Mouse (Mus musculus): Measurements from ENCODE around the gene Dst. TPM values are rescaled to one million over a fixed set of nuclear protein-coding genes. Genes with fewer than 3 reads are reported as not detected.

Dst gene
- polyA plus RNA-seq, 1 experiment from 2014 or later: 29.4 TPM

DNA sequence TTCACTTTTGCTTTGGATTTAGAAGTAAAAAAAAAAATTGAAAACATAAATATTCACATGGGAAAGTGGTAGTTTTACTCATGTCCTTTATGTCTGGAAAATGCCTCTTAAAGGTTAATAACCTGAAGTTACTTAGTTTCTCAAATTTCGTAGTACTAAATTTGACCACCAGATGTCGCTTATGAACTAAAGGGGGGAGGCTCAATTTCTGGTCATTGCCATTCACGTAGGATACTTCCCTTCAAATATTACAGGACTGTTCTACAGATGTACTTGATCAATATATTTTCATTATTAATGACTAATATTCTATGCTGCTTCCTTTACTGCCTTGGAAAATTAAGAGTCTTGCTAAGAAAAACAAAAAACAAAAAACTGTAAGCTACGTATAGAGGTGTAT lies 293.5 kb downstream of the Dst start:
- Histone ChIP-seq H3K27me3 (no peaks in the 10 kb centered on the region), H3K36me3 (ENCODE audit: poor library complexity, severe bottlenecking) (peaks cover 80% of the 10 kb centered on the region), H3K4me1 (no peaks in the 10 kb centered on the region), H3K4me2 (no peak overlapping the region), H3K27ac (no peak overlapping the region), H3K9ac (no peak overlapping the region), H3K4me3 (no peak overlapping the region), H3K9me3 (replicated peaks) (no peaks in the 10 kb centered on the region)
- 44% methylated on average over 4 of the region's 4 CpGs for WGBS
- no peak for ATAC-seq

DNA sequence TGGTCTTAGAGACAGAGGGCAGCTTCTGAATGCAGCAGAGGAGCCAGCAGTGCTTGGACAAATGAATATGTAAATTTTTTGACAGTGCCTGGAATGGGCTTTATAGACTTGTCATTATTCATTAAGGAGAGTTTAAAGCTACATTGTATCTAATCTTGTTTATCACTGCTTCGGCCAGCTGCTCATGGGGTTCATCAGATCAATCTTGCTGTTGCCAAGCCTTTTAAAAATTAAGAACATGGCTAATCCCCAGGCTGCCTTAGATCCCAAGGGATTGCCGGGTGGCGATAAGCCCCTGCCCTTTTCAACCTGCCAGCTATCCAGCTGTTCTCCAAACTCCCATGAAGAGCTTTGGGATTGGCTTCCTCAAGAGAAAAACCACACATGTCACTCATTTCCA lies 303.7 kb downstream of the Dst start:
- Histone ChIP-seq H3K4me3 (no peak overlapping the region), H3K4me1 (no peaks in the 10 kb centered on the region), H3K27ac (no peak overlapping the region), H3K36me3 (ENCODE audit: poor library complexity, severe bottlenecking) (peaks cover 68% of the 10 kb centered on the region), H3K9me3 (replicated peaks) (no peaks in the 10 kb centered on the region), H3K9ac (no peak overlapping the region), H3K27me3 (no peaks in the 10 kb centered on the region), H3K4me2 (no peak overlapping the region)
- ATAC-seq: no peak
- WGBS: 56% methylated on average over 3 of the region's 3 CpGs

DNA sequence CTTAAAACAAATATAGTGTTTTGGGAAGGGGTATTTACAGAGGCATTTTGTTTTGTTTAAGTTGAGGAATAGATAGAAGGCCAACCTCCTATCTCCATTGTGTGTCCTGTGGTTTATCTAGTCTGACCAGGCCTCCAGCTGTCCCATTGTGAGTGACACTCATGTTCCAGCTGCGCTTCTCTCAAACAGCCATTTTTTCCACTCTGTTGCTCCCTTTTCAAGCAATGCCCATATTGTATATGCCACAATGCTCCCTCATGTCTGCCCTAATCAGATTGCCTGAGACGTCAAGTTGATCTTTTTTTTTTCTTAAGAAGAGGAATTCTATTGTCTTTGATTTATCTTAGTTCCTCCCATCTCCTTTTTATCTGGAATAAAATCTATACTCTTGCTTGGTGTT lies 308.4 kb downstream of the Dst start:
- H3K36me3 ChIP-seq (ENCODE audit: poor library complexity, severe bottlenecking): peaks cover 56% of the 10 kb centered on the region

DNA sequence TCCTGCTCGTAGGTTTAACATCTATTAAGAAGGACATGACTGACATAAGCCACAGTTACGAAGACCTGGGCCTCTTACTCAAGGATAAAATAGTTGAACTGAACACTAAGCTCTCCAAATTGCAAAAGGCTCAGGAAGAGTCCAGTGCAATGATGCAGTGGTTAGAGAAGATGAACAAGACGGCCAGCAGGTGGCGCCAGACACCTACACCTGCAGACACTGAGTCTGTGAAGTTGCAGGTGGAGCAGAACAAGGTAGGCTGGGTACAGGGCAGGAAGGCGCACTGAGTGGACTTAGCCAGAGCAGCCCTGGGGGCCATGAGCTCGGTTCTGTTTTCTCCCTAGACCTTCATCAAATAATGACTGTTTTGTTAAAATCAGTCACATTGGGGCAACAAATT lies 310.3 kb downstream of the Dst start:
- peak; percentile 78; the same call in 1 of the 2 replicates for ATAC-seq
- peaks cover 46% of the 10 kb centered on the region for H3K36me3 ChIP-seq (ENCODE audit: poor library complexity, severe bottlenecking)

More for the DNA sequence above, 308.4 kb downstream of the Dst start:
- 11% methylated on average over 2 of the region's 2 CpGs for WGBS
- no peaks in the 10 kb centered on the region for H3K27me3 ChIP-seq
- H3K27ac ChIP-seq: no peak overlapping the region
- no peaks in the 10 kb centered on the region for H3K4me1 ChIP-seq
- no peaks in the 10 kb centered on the region for H3K9me3 ChIP-seq (replicated peaks)
- no peak overlapping the region for H3K4me3 ChIP-seq
- no peak for ATAC-seq
- no peak overlapping the region for H3K9ac ChIP-seq
- H3K4me2 ChIP-seq: no peak overlapping the region

DNA sequence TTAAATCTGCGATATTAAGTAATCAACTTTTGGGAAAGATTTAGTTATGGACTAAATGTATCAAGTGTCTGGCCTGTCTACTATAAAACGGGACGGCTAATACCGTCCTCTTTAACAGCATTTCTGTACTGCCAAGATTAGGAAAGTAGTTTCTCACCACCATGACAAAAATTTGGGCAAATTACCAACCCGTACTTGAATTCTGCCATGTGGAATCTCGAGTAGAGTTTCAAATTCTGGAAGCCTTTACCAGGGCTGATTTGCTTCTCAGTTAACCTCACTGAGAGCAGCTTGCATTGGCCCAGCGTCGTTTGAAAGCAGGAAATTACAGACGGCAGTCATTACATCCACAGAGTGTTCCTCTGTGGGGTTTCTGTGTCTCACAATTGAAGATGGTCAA lies 310.8 kb downstream of the Dst start:
- Histone ChIP-seq H3K36me3 (ENCODE audit: poor library complexity, severe bottlenecking) (peaks cover 45% of the 10 kb centered on the region), H3K27ac (no peak overlapping the region), H3K4me1 (no peaks in the 10 kb centered on the region), H3K9ac (no peak overlapping the region), H3K4me2 (no peak overlapping the region), H3K9me3 (replicated peaks) (no peaks in the 10 kb centered on the region), H3K4me3 (no peak overlapping the region), H3K27me3 (no peaks in the 10 kb centered on the region)
- WGBS: 90% methylated on average over 9 of the region's 9 CpGs
- ATAC-seq: no peak

More for the DNA sequence above, 310.3 kb downstream of the Dst start:
- Histone ChIP-seq H3K9me3 (replicated peaks) (no peaks in the 10 kb centered on the region), H3K4me2 (no peak overlapping the region), H3K9ac (no peak overlapping the region), H3K27me3 (no peaks in the 10 kb centered on the region), H3K4me1 (no peaks in the 10 kb centered on the region), H3K4me3 (no peak overlapping the region), H3K27ac (no peak overlapping the region)
- 33% methylated on average over 6 of the region's 6 CpGs for WGBS

DNA sequence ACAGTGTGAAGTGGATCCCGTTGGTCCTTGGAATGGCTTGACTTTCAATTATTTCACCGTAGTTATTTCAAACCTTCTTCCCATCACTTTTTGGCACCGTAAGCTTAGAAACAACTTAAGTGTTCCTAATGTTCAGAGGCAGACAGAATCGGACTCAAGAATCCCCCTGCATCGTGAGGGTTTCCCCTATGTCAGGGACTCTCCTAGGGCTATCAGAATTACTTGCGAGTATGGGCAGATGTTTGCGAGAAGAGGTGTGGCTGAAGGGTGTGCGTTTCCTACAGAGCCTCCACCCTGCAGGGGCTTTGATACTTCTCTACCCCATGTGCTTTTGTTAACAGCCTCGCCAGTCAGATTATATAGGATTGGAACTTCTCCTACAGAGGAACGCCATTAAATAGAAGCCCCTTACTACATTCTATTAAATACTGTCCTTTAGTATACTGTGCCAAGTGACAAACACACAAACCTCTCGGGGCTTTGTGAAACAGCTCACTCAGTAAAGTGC lies 312.1 kb downstream of the Dst start:
- no peak overlapping the region for H3K27ac ChIP-seq
- ATAC-seq: no peak
- H3K4me1 ChIP-seq: no peaks in the 10 kb centered on the region
- peaks cover 45% of the 10 kb centered on the region for H3K36me3 ChIP-seq (ENCODE audit: poor library complexity, severe bottlenecking)
- H3K27me3 ChIP-seq: no peaks in the 10 kb centered on the region
- WGBS: 90% methylated on average over 11 of the region's 11 CpGs
- no peak overlapping the region for H3K4me3 ChIP-seq
- H3K4me2 ChIP-seq: no peak overlapping the region
- no peak overlapping the region for H3K9ac ChIP-seq
- no peaks in the 10 kb centered on the region for H3K9me3 ChIP-seq (replicated peaks)

DNA sequence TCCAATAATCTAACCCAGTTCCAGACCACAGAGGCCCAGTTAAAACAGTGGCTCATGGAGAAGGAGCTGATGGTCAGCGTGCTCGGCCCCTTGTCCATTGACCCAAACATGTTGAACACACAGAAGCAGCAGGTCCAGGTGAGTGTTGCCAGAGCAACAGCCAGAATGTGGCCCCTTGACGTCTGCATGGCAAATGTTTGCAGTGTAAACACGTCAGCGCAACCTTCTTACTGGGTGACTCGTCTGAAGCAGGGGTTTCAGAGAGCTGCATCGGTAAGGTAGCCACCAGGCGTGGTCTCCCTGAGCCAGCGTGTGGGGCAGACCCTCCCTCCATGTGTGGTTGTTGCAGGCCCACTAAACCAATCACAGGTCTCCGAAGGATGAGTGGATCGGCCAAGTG lies 315.8 kb downstream of the Dst start:
- no peaks in the 10 kb centered on the region for H3K27me3 ChIP-seq
- peaks cover 65% of the 10 kb centered on the region for H3K36me3 ChIP-seq (ENCODE audit: poor library complexity, severe bottlenecking)
- H3K9ac ChIP-seq: no peak overlapping the region
- H3K27ac ChIP-seq: no peak overlapping the region
- 92% methylated on average over 11 of the region's 11 CpGs for WGBS
- no peak for ATAC-seq
- H3K4me2 ChIP-seq: no peak overlapping the region
- H3K4me3 ChIP-seq: no peak overlapping the region
- no peaks in the 10 kb centered on the region for H3K9me3 ChIP-seq (replicated peaks)
- H3K4me1 ChIP-seq: no peaks in the 10 kb centered on the region

DNA sequence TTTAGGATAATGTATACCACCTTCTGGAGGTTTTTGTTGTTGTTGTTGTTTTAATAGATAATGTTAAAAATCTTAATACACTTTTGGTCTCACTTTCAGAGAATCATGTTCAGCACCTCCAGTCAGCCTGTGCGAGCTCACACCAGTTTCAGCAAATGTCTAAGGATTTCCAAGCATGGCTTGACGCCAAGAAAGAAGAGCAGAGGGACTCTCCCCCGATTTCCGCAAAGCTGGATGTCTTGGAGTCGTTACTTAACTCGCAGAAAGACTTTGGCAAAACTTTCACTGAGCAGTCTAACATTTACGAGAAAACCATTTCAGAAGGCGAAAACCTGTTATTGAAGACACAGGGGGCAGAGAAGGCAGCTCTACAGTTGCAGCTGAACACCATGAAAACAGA lies 319.7 kb downstream of the Dst start:
- no peaks in the 10 kb centered on the region for H3K4me1 ChIP-seq
- no peaks in the 10 kb centered on the region for H3K9me3 ChIP-seq (replicated peaks)
- no peak overlapping the region for H3K4me2 ChIP-seq
- WGBS: 83% methylated on average over 8 of the region's 8 CpGs
- H3K27me3 ChIP-seq: no peaks in the 10 kb centered on the region
- ATAC-seq: no peak
- peaks cover 60% of the 10 kb centered on the region for H3K36me3 ChIP-seq (ENCODE audit: poor library complexity, severe bottlenecking)
- H3K27ac ChIP-seq: no peak overlapping the region
- H3K4me3 ChIP-seq: no peak overlapping the region
- H3K9ac ChIP-seq: no peak overlapping the region

DNA sequence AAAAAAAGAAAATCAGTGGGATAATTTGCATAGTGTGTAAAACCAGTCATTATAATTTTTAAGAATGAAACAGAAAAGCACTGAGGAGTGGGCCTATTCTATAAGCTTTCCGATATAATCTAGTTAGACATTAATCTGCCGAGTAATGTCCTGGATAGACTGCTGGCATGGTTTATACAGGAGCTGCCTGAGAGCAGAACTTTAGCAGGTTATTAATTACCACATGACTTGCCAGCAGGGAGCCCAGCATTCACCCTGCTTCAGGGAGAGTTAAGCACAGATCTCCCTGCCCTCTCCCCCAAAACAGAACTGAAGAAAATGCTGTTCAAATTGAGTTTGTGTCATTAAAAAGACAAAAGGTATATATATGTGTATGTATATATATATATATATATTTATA lies 323.0 kb downstream of the Dst start:
- Histone ChIP-seq H3K4me3 (no peak overlapping the region), H3K4me2 (no peak overlapping the region), H3K27ac (no peak overlapping the region), H3K9me3 (replicated peaks) (no peaks in the 10 kb centered on the region), H3K27me3 (no peaks in the 10 kb centered on the region), H3K4me1 (peaks cover 10% of the 10 kb centered on the region), H3K9ac (no peak overlapping the region), H3K36me3 (ENCODE audit: poor library complexity, severe bottlenecking) (peaks cover 33% of the 10 kb centered on the region)
- no peak for ATAC-seq
- WGBS: 84% methylated on average over 2 of the region's 2 CpGs

DNA sequence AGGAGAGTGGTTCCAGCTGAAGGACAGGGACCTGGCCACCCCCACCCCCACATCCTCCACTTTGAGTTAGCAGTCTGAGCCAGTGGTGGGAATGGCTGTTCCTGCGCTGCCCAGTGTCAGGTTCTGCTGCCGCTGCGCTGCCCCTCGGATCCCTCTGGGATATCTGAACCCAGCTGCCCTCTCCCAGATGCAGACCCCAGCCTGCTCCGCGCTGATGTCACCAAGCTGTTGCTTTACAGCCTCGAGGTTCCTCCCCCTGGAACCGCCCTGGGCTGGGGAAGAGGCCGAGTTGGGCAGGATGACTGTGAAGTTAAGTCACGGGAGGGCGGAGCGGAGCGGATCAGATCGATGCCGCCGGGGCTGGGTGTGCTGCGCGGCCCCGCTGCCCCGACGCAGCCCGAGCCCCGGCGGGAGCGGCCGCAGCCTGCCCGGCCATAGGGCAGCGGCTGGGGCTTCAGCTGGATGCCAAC lies 328.3 kb downstream of the Dst start:
- H3K36me3 ChIP-seq (ENCODE audit: poor library complexity, severe bottlenecking): no peaks in the 10 kb centered on the region; the same call in 1 of the 2 replicates
- H3K9ac ChIP-seq: peak overlapping the region; percentile 65
- ATAC-seq: peak; percentile 69
- WGBS: under 1% methylated on average over 28 of the region's 28 CpGs
- H3K4me3 ChIP-seq: peak overlapping the region; percentile 40
- no peak overlapping the region for H3K27ac ChIP-seq
- H3K4me2 ChIP-seq: peak overlapping the region; percentile 70
- no peaks in the 10 kb centered on the region for H3K9me3 ChIP-seq (replicated peaks)
- H3K4me1 ChIP-seq: peaks cover 45% of the 10 kb centered on the region
- peaks cover 7% of the 10 kb centered on the region for H3K27me3 ChIP-seq

DNA sequence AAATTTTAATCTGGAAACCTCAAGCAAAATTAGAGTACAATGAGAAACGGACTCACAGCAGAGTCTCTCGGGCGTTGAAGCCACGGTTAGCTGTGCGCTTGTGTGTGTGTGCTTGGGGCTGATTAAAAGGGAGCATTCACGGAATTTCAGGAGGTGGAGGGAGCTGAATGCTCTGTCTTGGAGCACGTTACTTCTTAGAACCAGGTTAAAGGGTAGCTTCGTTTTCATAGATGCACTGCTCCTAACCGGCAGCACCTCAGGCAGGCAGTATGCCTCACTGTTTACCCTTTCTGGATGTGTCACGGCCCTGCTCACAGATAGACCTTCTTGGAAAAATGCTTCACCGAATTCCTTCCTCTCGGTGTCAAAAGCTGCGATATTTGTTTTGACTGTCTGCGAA lies 329.2 kb downstream of the Dst start:
- 23% methylated on average over 14 of the region's 14 CpGs for WGBS
- H3K27ac ChIP-seq: no peak overlapping the region
- H3K4me1 ChIP-seq: peaks cover 45% of the 10 kb centered on the region
- H3K9ac ChIP-seq: no peak overlapping the region
- peak overlapping the region; percentile 70 for H3K4me2 ChIP-seq
- peak overlapping the region; percentile 40; the same call in 1 of the 2 replicates for H3K4me3 ChIP-seq
- no peaks in the 10 kb centered on the region for H3K9me3 ChIP-seq (replicated peaks)
- no peaks in the 10 kb centered on the region; the same call in 1 of the 2 replicates for H3K36me3 ChIP-seq (ENCODE audit: poor library complexity, severe bottlenecking)
- H3K27me3 ChIP-seq: peaks cover 7% of the 10 kb centered on the region
- no peak for ATAC-seq

DNA sequence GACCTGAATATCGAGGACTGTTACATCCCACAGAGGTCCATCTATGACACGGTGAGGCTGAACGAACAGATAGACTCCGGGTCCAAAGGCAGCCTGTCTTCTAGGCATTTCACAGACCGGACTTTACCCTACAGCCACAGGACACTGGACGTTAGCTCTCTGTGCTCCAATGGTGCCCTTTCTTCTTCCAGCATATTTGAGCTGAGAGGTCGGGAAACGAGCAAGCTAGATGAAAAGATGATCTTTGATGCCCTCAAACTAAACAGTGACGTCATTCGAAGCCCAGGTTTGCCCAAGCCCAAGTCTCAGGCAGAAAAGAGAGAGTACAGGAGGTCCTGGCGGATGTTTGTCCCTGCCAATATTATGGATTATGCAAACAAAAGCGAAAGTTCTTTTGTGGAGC lies 329.7 kb downstream of the Dst start:
- H3K4me1 ChIP-seq: peaks cover 45% of the 10 kb centered on the region
- H3K27ac ChIP-seq: no peak overlapping the region
- H3K9ac ChIP-seq: no peak overlapping the region
- peaks cover 7% of the 10 kb centered on the region for H3K27me3 ChIP-seq
- ATAC-seq: peak; percentile 8; the same call in 1 of the 2 replicates
- H3K4me2 ChIP-seq: peak overlapping the region; percentile 70
- H3K9me3 ChIP-seq (replicated peaks): no peaks in the 10 kb centered on the region
- H3K4me3 ChIP-seq: no peak overlapping the region
- WGBS: 28% methylated on average over 12 of the region's 12 CpGs
- H3K36me3 ChIP-seq (ENCODE audit: poor library complexity, severe bottlenecking): peaks cover 2% of the 10 kb centered on the region; the same call in 1 of the 2 replicates

DNA sequence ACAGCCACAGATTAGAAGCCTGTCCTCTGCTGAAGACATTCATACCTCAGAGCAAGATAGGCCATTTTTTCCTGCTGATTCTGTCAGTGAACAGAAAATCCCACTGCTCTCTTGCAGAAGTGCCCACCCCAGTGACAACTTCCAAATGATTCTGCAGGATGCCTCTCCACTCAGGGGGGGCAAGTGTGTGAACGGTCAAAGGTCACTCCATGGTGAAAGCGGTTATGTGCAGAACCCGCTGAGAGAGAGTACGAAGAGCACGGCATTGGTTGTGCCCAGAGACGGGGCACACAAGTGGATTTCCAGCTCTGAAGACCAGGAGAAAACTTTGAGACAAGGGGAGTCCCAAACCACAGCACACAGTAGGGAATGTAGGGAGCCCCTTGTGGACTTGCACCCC lies 330.2 kb downstream of the Dst start:
- Histone ChIP-seq H3K4me3 (no peak overlapping the region), H3K27me3 (peaks cover 7% of the 10 kb centered on the region), H3K36me3 (ENCODE audit: poor library complexity, severe bottlenecking) (peaks cover 6% of the 10 kb centered on the region; the same call in 1 of the 2 replicates), H3K9ac (no peak overlapping the region), H3K4me2 (peak overlapping the region; percentile 70), H3K9me3 (replicated peaks) (no peaks in the 10 kb centered on the region), H3K4me1 (peaks cover 43% of the 10 kb centered on the region), H3K27ac (no peak overlapping the region)
- 55% methylated on average over 6 of the region's 6 CpGs for WGBS
- ATAC-seq: no peak; the same call in 1 of the 2 replicates
